Mouse (Mus musculus) urinary bladder, postnatal 36 days (tissue): ENCODE results near the gene Aebp2.

Source experiments
- DNase-seq, 2 experiments: peaks; one replicate each; pipeline ENCODE4 v3.0.0; 2022; ENCODE audit warnings: low spot score in 2 of 2, mixed read lengths in 1 of 2

Gene Aebp2

DNA sequence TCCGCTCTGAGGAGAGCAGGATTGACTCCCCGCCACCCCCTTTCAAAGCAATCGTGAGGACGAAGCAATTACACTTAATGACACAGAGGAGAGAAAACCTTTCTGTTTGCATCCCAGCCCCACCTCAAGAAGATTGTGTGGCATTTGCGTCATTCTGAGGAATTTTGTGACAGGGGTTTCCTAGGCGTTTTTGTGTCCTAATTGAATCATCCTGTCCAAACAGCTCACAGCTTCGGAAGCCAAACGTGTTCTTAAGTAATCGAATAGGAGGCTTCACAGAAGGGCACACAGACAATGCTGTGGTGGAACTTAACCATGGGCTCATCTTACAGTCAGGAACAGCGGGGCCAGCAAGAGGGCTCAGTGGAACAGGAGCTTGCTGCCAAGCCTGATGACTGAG lies 15.9 kb upstream of the Aebp2 start:
- DNase-seq, result no peak

DNA sequence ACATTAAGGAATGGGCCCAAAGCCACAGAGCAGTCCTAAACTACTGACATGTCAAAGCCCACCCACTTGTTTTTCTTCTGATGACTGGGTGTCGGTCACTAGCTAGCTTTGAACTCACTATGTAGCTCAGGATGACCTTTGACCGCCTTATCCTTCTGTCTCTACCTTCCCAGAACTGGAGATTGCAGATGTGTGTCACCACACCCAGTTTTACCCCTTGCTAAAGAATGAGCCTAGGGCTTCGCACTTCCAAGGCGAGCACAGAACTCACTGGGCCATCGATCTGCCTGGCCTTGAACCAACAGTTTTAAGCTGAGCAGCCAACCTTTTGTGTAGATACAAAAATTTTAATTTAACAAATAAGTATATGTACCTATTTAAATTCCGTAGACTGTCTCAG lies 13.8 kb upstream of the Aebp2 start:
- no peak for DNase-seq

DNA sequence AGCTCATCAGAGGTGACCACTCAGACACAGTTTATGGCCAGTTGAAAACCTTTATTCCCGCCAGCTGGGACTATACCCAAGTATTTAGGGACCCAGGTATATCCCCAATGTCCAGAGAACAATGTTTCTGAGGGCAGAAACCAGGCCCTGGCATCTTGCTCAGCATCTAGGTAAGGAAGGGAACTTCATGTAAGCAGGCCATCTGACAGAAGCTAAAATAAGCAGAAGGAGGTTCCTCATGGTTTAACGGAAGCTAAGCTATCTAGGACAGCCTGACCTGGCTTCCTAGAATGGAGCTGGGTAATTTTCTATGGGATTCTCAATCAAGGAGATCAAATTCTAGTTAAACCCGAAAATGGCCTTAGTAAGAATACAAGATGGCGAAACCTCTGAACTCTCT lies 12.9 kb upstream of the Aebp2 start:
- no peak for DNase-seq

DNA sequence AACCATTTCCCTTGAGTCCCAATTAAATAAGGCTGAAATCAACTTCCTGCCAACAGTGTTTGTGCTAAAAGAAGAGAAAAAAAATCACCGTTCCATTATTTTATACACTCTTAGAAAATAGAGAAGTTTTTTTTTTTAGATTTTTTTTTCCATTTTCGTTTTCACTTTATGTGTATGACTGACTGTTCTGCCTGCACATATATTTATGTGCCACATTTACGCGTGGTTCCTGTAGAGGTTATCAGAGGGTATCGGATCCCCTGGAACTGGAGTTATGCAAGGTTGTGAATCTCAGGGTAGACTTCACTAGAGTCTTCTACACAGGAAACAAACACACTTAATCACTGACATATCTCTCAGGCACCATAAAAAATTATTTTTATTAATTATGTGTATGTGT lies 12.3 kb upstream of the Aebp2 start:
- DNase-seq, result no peak

DNA sequence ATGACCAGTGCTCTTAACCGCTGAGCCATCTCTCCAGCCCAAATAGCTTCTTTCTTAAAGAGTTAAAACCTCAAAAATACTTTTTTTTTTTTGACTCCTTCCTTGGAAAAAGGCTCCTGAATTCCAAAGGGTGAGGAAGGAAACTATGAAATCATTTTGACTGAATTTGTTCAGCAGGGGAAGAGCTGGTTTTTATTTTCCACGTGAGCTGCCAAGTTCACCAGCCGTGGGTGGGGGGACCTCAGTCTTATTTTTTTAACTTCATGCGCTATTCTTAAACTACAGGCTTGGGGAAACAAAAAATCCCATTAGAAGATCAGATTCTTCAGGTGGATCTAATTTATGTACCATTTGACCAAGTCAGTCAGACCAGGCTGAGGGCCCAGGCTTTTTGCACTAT lies 11.2 kb upstream of the Aebp2 start:
- no peak for DNase-seq

DNA sequence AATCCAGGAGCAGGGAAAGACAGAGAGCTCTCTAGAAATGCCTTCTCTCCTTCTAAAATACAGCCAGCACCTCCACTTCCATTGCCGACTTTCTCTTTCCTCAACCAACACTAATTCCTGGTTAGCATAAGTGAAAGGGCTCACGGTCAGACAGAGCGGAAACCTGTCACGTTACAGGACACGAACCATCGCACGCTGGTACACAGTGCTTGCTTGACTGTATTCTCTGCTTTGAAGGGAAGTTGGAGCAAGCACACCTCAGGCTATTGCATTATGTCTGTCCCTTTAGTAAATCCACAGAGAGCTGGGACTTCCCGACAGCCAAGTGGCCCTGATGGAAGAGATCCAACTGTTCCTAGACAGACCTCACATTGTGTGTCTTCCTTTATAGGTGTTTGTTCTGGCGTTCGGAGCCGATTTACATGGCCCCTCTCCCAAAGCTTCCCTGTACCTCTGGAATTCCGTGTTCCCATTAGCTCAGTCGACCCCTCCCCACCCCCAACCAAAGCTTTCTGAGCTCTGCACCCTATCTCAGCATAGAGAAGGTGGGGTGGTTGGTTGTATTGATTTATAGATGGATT lies 10.5 kb upstream of the Aebp2 start:
- DNase-seq, result no peak

DNA sequence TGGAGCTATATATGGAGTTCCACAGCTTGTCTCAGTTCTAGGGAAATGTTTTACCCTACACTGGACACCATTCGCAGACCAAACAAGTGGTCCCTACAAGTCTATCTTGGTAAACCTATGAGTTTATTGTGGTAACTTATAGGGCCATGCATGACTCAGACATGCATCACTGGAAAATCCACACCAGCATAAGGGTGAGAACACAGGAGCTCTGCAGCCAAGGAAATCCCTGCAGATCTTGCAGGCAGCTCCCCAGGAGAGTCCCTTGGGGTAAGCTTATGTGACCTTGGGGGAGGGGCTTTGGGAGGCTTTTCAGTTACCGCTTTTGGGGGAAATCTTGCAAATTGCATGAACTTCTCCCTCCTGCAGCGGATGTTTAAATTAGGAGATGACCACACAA lies 8.6 kb upstream of the Aebp2 start:
- no peak for DNase-seq

DNA sequence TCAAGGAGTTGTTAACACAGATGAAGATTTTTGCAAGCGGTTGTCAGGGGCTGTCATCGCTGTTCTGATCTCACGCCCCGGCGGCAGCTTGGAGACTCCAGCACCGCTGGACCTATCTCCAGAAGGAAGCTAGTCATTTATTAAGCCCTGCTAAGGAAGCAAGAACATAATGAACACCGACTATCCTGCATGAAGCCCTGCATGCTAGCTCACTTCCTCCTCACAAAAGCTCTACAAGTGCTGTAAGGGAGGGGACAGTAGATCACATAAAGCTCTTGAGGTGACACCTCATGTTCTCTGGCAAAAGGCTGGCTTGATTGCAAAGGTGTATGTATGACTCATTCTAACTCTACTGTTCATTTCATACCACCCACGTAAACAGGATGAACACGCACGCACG lies 7.8 kb upstream of the Aebp2 start:
- no peak for DNase-seq

DNA sequence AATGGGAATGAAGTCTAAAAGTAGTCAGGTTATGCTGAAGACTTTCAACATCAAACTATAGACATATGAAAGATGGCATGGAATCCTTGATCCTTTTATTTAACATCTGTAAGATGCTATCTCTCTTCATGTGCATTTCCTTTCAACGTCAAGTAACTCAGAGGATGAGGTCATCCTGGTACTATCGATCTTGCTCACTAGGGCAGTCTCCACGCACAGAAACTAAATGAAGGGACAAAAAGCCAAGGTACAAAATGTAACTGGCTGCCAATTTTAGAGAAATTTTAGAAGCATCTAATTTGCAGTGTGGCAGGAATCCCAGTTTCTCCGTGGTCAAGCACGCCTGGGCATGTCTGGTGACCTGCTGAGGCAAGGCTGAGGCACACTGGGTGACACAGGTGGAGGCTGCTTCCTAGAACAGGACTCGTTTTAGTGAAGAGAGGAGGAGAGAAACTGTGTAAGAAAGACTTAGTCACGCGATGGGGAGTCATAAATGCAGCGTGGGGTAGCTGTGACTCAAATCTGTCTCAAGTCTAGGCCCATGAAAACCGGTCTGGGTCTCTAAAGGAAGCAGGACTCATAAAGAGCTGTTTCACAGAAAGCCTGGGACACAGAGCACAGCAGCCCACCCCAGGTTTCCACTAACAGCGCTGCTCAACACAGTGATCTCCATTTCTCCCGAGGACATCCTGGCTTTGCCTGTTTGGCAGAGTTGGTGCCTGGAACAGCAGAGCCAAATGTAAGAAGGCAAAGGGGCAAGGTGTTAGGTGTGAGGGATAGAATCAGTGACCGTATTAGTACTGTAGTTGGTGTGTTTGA lies 1.7 kb upstream of the Aebp2 start:
- DNase-seq, result peak; percentile 63 to 74

DNA sequence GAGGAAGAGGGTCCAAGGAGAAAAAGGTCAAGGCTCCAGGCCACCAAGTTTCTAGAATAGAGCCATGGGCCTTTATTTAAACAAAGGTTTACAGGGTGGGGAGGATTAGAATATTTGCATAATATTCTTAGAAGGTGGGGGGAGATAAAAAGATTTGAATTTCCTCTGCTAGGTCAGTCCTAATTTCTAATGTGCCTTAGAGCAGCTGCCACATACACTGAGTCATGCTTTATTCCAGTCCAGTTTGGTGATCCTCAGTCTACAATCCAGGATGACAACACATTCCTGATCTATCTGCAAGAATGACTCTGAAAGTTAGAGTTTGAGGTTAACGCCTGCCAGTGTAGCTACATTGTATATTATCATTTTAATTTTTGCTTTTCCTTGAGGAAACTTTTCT lies 841 bp upstream of the Aebp2 start:
- DNase-seq, result no peak

DNA sequence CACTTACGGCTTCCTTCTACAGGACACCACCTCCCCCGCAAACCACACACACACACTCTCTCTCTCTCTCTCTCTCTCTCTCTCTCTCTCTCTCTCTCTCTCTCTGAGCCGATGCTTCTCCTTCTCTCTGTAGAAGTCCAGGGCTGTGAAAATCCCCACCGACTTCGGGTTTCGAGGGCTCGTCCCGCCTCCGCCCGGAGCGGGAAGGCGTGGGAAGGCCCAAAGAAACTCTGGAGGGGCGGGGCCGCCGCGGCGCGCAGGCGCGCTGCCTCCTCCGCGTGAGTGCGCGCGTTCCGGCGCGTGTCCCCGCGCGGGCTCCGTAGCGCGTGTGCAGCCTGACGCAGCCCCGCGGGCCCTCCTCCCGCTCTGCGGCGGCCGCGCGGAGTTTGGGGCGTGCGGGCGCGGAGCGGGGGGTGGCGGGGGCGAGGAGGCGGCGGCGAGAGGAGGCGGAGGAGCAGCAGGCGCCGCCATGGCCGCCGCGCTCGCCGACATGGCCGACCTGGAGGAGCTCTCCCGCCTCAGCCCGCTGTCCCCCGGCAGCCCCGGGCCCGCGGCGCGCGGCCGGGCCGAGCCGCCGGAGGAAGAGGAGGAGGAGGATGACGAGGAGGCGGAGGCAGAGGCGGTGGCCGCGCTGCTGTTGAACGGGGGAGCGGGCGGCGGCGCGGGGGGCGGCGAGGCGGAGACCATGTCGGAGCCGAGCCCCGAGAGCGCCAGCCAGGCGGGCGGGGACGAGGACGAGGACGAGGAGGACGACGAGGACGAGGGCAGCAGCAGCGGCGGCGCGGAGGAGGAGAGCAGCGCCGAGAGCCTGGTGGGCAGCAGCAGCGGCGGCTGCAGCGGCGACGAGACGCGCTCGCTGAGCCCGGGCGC lies 998 bp downstream of the Aebp2 start:
- peak; percentile 89 to 92 for DNase-seq

DNA sequence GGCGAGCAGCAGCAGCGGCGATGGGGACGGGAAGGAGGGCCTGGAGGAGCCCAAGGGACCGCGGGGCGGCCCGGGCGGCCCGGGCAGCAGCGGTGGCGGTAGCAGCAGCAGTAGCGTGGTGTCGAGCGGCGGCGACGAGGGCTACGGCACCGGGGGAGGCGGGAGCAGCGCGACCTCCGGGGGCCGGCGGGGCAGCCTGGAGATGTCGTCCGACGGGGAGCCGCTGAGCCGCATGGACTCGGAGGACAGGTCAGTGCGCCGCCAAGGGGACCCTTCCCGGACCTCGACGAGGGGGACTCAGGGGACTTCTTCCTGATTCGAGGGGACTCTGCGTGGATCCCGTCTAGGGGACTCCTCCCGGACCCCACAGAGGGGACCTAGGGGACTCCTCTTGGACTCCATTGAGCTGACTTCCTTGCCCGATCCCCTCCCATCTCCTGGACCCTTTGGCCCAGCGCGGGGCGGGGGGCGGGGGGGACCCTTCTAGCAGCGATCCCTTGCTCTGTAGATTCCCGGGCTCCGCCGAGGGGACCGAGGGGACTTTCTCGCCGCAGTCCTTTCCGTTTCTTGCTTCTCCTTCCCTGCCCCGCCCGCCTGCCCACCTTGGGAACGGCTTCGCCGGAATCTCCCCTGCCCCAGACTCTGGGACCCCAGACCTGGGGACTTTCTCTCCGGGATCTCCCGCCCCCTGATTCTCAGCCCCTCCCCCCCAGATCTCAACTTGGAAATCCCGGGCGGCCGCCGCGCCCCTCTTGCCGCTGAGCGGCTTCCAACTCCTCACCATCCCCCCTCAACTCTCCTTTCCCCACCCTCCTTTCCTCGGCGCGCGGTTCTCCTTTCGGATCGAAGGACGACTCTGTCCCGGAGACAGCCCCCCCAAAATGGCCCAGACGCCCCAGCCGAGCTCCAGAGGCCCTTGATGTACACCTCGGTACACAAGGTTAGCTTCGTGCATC lies 1.9 kb downstream of the Aebp2 start:
- peak; percentile 25 for DNase-seq

DNA sequence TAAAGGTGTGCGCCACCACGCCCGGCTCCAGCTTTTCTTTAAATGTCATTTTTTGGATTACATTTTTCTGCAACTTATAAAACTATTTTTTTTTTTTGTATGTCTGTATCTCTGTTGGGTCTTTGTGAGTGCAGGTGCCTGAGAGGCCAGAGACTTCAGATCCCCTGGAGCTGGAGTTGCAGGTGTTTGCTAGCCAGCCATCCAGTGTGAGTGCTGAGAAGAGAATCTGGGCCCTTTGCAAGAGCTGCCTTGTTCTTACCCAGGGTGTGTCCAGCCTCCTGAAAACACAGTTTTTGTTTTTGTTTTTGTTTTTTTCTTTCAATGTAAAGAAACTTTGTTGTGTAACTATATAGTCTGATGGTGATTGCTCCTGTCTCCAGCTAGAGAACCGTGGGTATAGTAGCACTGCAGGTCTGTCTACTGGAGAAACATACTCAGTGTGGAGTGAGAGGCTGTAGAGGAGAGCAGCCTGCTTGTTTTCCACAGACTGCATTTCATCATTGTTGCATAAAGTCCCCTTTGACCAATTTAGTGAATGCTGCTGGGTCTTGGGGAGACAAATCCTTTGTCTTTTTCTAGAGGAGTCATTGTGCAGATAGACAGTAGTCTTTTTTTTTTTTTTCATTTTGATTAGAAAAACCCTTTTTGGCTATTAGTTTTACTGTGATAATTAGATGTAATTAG lies 6.9 kb downstream of the Aebp2 start:
- no peak for DNase-seq

DNA sequence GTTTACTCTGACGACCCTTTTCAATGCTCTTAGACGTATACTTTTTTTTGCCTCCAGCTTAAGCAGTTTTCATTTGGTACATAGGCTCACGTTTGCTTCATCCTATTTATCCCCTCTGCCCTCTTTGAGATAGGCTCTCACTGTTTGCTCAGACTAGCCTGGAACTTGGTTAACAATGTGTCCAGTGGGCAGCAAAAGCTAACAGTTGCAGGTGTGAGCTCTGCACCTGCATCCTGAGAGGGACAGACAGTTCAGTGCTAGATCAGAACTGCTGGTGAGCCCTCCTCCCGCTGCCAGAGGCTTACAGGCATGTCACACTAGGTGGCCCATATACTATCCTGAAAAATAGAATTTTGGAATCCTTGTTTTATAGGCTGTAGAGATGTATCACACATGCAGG lies 7.8 kb downstream of the Aebp2 start:
- no peak for DNase-seq

DNA sequence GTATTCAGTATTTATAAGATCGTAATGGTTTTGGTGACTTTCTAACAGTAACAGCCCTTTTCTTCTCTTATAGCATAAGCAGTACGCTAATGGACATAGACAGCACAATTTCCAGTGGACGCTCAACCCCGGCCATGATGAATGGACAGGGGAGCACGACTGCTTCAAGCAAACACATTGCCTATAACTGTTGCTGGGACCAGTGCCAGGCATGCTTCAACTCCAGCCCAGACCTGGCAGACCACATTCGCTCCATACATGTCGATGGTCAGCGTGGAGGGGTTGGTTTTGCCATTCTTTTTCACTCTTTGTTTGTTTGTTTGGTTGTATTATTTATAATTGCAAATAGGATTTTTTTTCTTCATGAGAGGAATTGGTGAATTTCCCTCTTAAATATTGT lies 11.2 kb downstream of the Aebp2 start:
- DNase-seq, result no peak

DNA sequence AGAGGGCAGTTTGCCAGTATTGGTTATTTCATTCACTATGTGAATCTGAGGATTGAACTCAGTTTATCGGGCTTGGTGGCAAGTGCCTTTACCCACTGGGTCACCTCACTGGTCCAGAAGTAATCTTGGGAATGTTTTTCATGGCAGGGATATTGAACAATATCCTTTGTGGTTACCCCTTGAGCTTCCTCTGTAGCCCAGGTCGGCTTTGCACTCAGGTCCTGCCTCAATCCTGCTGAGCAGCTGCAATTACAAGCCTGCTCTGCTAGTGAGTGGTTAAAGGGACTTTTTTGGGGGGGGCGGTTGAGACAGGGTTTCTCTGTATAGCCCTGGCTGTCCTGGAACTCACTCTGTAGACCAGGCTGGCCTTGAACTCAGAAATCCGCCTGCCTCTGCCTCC lies 13.8 kb downstream of the Aebp2 start:
- DNase-seq, result no peak

DNA sequence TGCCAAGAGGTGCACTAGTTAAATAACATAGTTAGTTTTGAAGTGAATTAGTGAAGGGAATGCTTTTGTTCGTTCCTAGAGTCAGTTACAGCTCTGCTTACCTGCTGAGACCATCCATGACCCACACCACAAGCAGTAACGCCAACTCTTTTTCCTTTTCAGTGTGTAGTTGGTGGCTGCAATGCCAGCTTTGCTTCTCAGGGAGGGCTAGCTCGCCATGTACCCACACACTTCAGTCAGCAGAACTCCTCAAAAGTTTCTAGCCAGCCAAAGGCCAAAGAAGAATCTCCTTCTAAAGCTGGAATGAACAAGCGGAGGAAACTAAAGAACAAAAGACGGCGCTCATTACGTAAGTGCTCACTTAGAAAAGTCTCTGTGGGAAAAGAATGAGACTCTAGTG lies 19.5 kb downstream of the Aebp2 start:
- no peak for DNase-seq

DNA sequence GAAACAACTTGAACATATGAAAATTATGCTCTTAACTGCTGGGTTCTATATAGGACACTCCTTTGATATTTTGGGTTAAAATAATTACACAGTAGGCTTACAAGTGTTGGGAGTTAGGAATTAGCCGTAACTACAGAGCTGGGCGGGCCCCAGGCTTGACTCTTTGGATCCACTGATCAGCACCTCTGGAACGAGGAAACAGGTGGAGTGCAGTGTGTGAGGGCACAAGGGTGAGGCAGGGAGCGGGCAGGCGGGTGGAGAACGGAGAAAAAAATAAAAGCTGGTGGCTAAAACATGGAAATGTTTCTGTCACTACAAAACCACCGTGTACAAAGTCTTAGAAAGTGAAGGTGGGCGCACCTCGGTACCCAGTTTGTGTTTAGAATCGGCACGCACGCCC lies 20.2 kb downstream of the Aebp2 start:
- no peak for DNase-seq

DNA sequence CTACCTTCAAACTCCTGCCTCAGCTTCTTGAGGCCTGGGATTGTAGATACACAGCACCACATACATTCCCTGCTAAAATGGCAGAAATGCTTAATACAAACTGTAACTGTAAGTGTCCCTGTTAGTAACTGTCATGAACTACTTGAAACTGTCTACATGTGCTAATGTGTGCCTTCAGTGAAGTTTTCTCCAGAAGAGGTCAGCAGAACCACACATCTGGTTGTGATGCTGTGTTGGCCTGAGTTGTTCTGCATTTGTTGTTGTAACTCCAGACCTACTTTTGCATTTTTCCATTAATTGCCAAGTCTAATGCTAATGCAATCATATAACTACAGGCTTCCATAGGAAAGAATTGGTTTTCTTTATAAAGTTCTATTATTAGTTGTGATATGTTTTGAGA lies 23.5 kb downstream of the Aebp2 start:
- DNase-seq, result no peak

DNA sequence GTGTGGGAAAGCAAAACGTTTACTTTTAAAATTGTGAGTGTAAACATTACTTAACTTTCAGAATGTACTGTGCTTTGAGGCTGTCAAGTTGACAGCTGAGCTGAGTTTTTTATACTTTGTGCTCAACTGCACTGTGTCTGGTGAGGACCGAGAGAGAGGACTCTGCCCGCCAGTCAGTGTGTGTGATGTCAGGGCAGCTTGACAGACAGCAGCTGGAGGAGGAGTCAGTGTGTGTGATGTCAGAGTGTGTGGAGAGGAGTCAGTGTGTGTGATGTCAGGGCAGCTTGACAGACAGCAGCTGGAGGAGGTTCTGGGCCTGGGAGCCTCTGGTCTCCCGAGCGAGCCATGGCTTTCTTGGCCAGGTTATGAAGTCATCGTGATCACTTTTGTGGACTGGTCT lies 24.4 kb downstream of the Aebp2 start:
- no peak for DNase-seq

DNA sequence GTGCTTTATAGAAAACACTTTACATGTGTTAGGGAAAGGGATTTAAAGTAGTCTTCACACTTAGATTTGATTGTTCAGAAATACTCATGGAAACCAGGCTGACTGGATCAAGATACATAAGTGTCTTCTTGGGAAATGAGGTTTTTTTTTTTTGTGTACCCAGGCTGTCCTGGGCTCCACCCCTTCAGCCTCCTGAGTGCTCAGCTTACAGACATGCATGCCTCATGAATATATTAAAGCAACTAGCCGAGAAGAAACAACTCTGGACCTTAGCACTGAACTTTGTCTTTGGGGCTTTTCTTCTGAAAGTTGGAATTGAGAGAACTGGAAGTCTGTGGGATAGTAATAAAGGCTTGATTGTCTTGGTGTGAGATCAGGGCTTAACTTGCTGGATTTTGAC lies 27.3 kb downstream of the Aebp2 start:
- DNase-seq, result no peak
